Mouse (Mus musculus): Measurements from ENCODE around the gene Xiap. TPM values are rescaled to one million over a fixed set of nuclear protein-coding genes. Genes with fewer than 3 reads are reported as not detected.

Xiap gene
- polyA plus RNA-seq, 1 experiment = 3.7 TPM

GRCm38 (mm10) chrX:42057012-42057411, 2.5 kb upstream of the Xiap start:
- Histone ChIP-seq H3K4me3 (no peak overlapping the region), H3K27me3 (ENCODE audit: control insufficient read depth, insufficient read depth, insufficient read length) (no peaks in the 10 kb centered on the region), H3K79me2 (ENCODE audit: control insufficient read depth, insufficient read depth) (no peaks in the 10 kb centered on the region), H3K4me2 (ENCODE audit: low read depth) (no peak overlapping the region), H3ac (ENCODE audit: control insufficient read depth, insufficient read length) (no peak overlapping the region), H3K36me3 (ENCODE audit: control insufficient read depth, insufficient read depth) (no peaks in the 10 kb centered on the region)
- no peak for TF ChIP-seq REST (IDR thresholded peaks at IDR 0.05; ENCODE audit: insufficient read depth, insufficient read length)
- no peak for TF ChIP-seq USF1 (IDR thresholded peaks at IDR 0.05; ENCODE audit: low read depth)
- no peak for TF ChIP-seq TCF3 (IDR thresholded peaks at IDR 0.05; ENCODE audit: insufficient read length, low read depth)
- TF ChIP-seq TCF12 (IDR thresholded peaks at IDR 0.05; ENCODE audit: insufficient read depth, poor library complexity, severe bottlenecking) = no peak
- TF ChIP-seq CEBPB (IDR thresholded peaks at IDR 0.05; ENCODE audit: insufficient read depth, poor library complexity, severe bottlenecking) = no peak
- no peak for TF ChIP-seq E2F4 (IDR thresholded peaks at IDR 0.05; ENCODE audit: insufficient read depth)
- no peak for TF ChIP-seq POLR2A (IDR thresholded peaks at IDR 0.05; ENCODE audit: insufficient read length, low read depth)
- no peak for TF ChIP-seq MYOD1 (IDR thresholded peaks at IDR 0.05; ENCODE audit: control insufficient read depth in 1 of 3, insufficient read length in 2 of 3, low read depth in 2 of 3)
- TF ChIP-seq MAX (IDR thresholded peaks at IDR 0.05; ENCODE audit: low read depth) = no peak
- TF ChIP-seq MYOG (IDR thresholded peaks at IDR 0.05; ENCODE audit: control insufficient read depth in 1 of 3, insufficient read depth in 1 of 3, insufficient read length in 2 of 3, low read depth in 2 of 3) = no peak
- no peak for TF ChIP-seq POLR2AphosphoS2 (IDR thresholded peaks at IDR 0.05; ENCODE audit: insufficient read length, low read depth)
- TF ChIP-seq SRF (IDR thresholded peaks at IDR 0.05; ENCODE audit: control insufficient read depth, insufficient read length, low read depth) = no peak

DNA sequence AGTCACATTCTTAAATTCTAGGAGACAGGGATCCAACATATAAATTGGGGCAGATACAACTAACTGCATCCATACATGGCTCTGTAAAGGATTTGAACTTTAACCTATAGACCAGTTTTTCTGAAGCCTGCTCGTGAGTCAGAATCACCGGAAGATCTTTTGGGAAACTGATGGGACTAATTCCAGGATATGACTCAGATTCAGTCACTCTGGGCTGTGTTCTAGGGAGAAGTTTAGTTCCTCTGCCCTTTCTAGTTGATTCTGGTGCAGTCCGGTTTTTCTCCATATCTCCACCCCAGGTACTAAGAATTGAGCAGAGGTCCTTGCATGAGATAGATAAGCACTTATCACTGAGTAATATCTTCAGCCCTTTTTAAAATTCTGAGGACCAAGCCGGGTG, 1.6 kb upstream of the Xiap start:
- no peak overlapping the region for H3K4me2 ChIP-seq (ENCODE audit: low read depth)
- no peak overlapping the region for H3ac ChIP-seq (ENCODE audit: control insufficient read depth, insufficient read length)
- no peaks in the 10 kb centered on the region for H3K79me2 ChIP-seq (ENCODE audit: control insufficient read depth, insufficient read depth)
- no peak overlapping the region for H3K4me3 ChIP-seq
- H3K27me3 ChIP-seq (ENCODE audit: control insufficient read depth, insufficient read depth, insufficient read length) = no peaks in the 10 kb centered on the region
- no peaks in the 10 kb centered on the region for H3K36me3 ChIP-seq (ENCODE audit: control insufficient read depth, insufficient read depth)
- TF ChIP-seq USF1 (IDR thresholded peaks at IDR 0.05; ENCODE audit: low read depth) (no peak), MAX (IDR thresholded peaks at IDR 0.05; ENCODE audit: low read depth) (no peak), E2F4 (IDR thresholded peaks at IDR 0.05; ENCODE audit: insufficient read depth) (no peak)

- Histone ChIP-seq H3K79me2 (ENCODE audit: control insufficient read depth, insufficient read depth) (no peaks in the 10 kb centered on the region), H3K36me3 (ENCODE audit: control insufficient read depth, insufficient read depth) (no peaks in the 10 kb centered on the region), H3K4me3 (no peak overlapping the region), H3K4me2 (ENCODE audit: low read depth) (no peak overlapping the region), H3ac (ENCODE audit: control insufficient read depth, insufficient read length) (no peak overlapping the region), H3K27me3 (ENCODE audit: control insufficient read depth, insufficient read depth, insufficient read length) (no peaks in the 10 kb centered on the region)
- no peak for TF ChIP-seq POLR2AphosphoS2 (IDR thresholded peaks at IDR 0.05; ENCODE audit: insufficient read length, low read depth)
- TF ChIP-seq USF1 (IDR thresholded peaks at IDR 0.05; ENCODE audit: low read depth) = no peak
- no peak for TF ChIP-seq E2F4 (IDR thresholded peaks at IDR 0.05; ENCODE audit: insufficient read depth)
- TF ChIP-seq MYOG (IDR thresholded peaks at IDR 0.05; ENCODE audit: control insufficient read depth in 1 of 3, insufficient read depth in 1 of 3, insufficient read length in 2 of 3, low read depth in 2 of 3) = no peak
- TF ChIP-seq POLR2A (IDR thresholded peaks at IDR 0.05; ENCODE audit: insufficient read length, low read depth) = no peak
- TF ChIP-seq TCF12 (IDR thresholded peaks at IDR 0.05; ENCODE audit: insufficient read depth, poor library complexity, severe bottlenecking) = no peak
Measured at GRCm38 (mm10) chrX:42063621-42064020, 4.1 kb downstream of the Xiap start.

DNA sequence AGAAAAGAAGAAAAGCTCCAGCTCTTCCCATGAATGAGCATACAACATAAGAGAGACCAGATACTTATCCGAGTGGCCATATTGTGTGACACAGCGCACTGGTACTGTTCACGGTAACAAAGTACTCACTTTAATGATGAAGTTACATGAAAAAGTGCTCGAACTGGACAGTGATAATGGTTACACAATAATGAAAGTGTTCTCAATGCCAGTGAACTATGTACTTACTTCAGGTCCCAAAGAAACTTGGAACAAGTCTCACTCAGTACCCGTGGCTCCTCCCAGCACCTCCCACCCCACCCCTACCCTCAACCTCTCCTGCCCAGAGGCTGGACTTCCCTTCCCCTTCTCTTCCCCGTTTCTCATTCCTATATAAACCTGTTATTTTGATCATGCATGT, 5.6 kb downstream of the Xiap start:
- no peaks in the 10 kb centered on the region for H3K27me3 ChIP-seq (ENCODE audit: control insufficient read depth, insufficient read depth, insufficient read length)
- no peaks in the 10 kb centered on the region for H3K36me3 ChIP-seq (ENCODE audit: control insufficient read depth, insufficient read depth)
- TF ChIP-seq SRF (IDR thresholded peaks at IDR 0.05; ENCODE audit: control insufficient read depth, insufficient read length, low read depth) (no peak), E2F4 (IDR thresholded peaks at IDR 0.05; ENCODE audit: insufficient read depth) (no peak), MYOD1 (IDR thresholded peaks at IDR 0.05; ENCODE audit: control insufficient read depth in 1 of 3, insufficient read length in 2 of 3, low read depth in 2 of 3) (no peak), TCF3 (IDR thresholded peaks at IDR 0.05; ENCODE audit: insufficient read length, low read depth) (no peak), REST (IDR thresholded peaks at IDR 0.05; ENCODE audit: insufficient read depth, insufficient read length) (no peak), MYOG (IDR thresholded peaks at IDR 0.05; ENCODE audit: control insufficient read depth in 1 of 3, insufficient read depth in 1 of 3, insufficient read length in 2 of 3, low read depth in 2 of 3) (no peak), CEBPB (IDR thresholded peaks at IDR 0.05; ENCODE audit: insufficient read depth, poor library complexity, severe bottlenecking) (no peak), POLR2AphosphoS2 (IDR thresholded peaks at IDR 0.05; ENCODE audit: insufficient read length, low read depth) (no peak), POLR2A (IDR thresholded peaks at IDR 0.05; ENCODE audit: insufficient read length, low read depth) (no peak), MAX (IDR thresholded peaks at IDR 0.05; ENCODE audit: low read depth) (no peak), USF1 (IDR thresholded peaks at IDR 0.05; ENCODE audit: low read depth) (no peak), TCF12 (IDR thresholded peaks at IDR 0.05; ENCODE audit: insufficient read depth, poor library complexity, severe bottlenecking) (no peak)
- H3K4me2 ChIP-seq (ENCODE audit: low read depth) = no peak overlapping the region
- peaks cover 14% of the 10 kb centered on the region for H3K79me2 ChIP-seq (ENCODE audit: control insufficient read depth, insufficient read depth)
- no peak overlapping the region for H3K4me3 ChIP-seq
- H3ac ChIP-seq (ENCODE audit: control insufficient read depth, insufficient read length) = no peak overlapping the region

DNA sequence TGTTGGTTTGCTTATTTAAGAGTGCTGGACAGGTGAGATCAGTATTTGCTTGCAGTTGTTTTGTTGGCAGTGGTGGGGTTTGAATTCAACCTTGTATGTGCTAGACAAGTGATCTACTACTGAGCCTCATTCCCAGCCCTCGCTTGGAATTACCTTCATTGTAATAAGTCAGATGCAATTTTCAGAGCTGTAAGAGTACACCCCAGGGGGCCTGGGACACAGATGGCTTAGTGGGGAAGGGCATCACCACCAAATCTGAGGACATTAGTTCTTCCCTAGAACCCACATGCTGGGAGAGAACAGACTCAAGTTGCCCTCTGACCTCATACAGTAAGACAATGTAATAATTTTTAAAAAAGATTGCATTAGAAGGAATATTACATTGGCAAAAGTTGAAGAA, 7.3 kb downstream of the Xiap start:
- no peak for TF ChIP-seq CEBPB (IDR thresholded peaks at IDR 0.05; ENCODE audit: insufficient read depth, poor library complexity, severe bottlenecking)
- no peak for TF ChIP-seq USF1 (IDR thresholded peaks at IDR 0.05; ENCODE audit: low read depth)
- no peaks in the 10 kb centered on the region for H3K36me3 ChIP-seq (ENCODE audit: control insufficient read depth, insufficient read depth)
- H3K79me2 ChIP-seq (ENCODE audit: control insufficient read depth, insufficient read depth) = peaks cover 31% of the 10 kb centered on the region
- H3K4me3 ChIP-seq = peak overlapping the region; percentile 48
- no peak overlapping the region for H3ac ChIP-seq (ENCODE audit: control insufficient read depth, insufficient read length)
- no peaks in the 10 kb centered on the region for H3K27me3 ChIP-seq (ENCODE audit: control insufficient read depth, insufficient read depth, insufficient read length)
- no peak overlapping the region for H3K4me2 ChIP-seq (ENCODE audit: low read depth)
